Mouse (Mus musculus) neural tube, embryonic 14.5 days (tissue): ENCODE data around the gene Myrf. TPM values are rescaled to one million over a fixed set of nuclear protein-coding genes. Genes with fewer than 3 reads are reported as not detected.

Source experiments
- ATAC-seq: fragments of 200-750 bp; cut with Nextera tagmentation; 2 replicates; pipeline ENCODE4 v1.8.0; 2017; ENCODE audit warnings: low read depth, mild to moderate bottlenecking, moderate TSS enrichment, moderate library complexity
- H3K27ac ChIP-seq: fragments of 300-500 bp; sonication (generic); 2 replicates; pipeline ENCODE4 v1.5.1; 2014; ENCODE audit warnings: low read depth, mild to moderate bottlenecking, control low read depth, low read length, moderate library complexity, mixed read lengths
- H3K27me3 ChIP-seq: fragments of 300-500 bp; sonication (generic); 2 replicates; pipeline ENCODE4 v1.6.1; 2014; ENCODE audit warnings: low read length; ENCODE audit not compliant: control insufficient read depth, insufficient read depth
- H3K36me3 ChIP-seq: fragments of 300-500 bp; sonication (generic); 2 replicates; pipeline ENCODE4 v1.6.1; 2014; ENCODE audit warnings: low read length, mixed read lengths; ENCODE audit not compliant: control insufficient read depth, insufficient read depth
- H3K4me1 ChIP-seq: fragments of 300-500 bp; sonication (generic); 2 replicates; pipeline ENCODE4 v1.6.1; 2014; ENCODE audit warnings: low read length; ENCODE audit not compliant: control insufficient read depth, insufficient read depth
- H3K4me2 ChIP-seq: fragments of 300-500 bp; sonication (generic); 2 replicates; pipeline ENCODE4 v1.6.1; 2014; ENCODE audit warnings: mild to moderate bottlenecking, low read depth, low read length, control low read depth
- H3K4me3 ChIP-seq: fragments of 300-500 bp; sonication (generic); 2 replicates; pipeline ENCODE4 v1.5.1; 2014; ENCODE audit warnings: low read depth, low read length, control low read depth, mixed read lengths
- H3K9ac ChIP-seq: fragments of 300-500 bp; sonication (generic); replicated peaks from 2 replicates; pipeline ENCODE4 v1.6.1; 2014; ENCODE audit warnings: low read depth, mild to moderate bottlenecking, control low read depth, low read length, mixed read lengths
- H3K9me3 ChIP-seq: fragments of 300-500 bp; sonication (generic); 2 replicates; pipeline ENCODE4 v1.6.1; 2016; ENCODE audit warnings: low read length; ENCODE audit not compliant: control insufficient read depth
- WGBS: fragments of 180-500 bp; shearing (Covaris S2); extraction: QIAGEN DNeasy Blood & Tissue Kit; methylation state at CpG from one replicate; pipeline ENCODE4 v1.1.7; 2014; 5-methylcytosine and 5-hydroxymethylcytosine counted together
- polyA plus RNA-seq: library from polyadenylated mRNA; unstranded; fragments of >200 nt; fragmentation: Nextera tagmentation; extraction: Ambion mirVana; gene quantifications from 2 replicates; pipeline ENCODE4 v1.2.1, GENCODE M21; 2014

Myrf gene
- polyA plus RNA-seq, 1 experiment from 2014 or later = 0.76 TPM

GRCm38 (mm10) chr19:10223561-10223960 is 17.0 kb downstream of the Myrf start:
- H3K9ac ChIP-seq = no peak overlapping the region

GRCm38 (mm10) chr19:10222656-10223055 is 17.9 kb downstream of the Myrf start:
- Histone ChIP-seq H3K36me3 (no peaks in the 10 kb centered on the region), H3K27me3 (no peaks in the 10 kb centered on the region), H3K4me1 (no peaks in the 10 kb centered on the region), H3K9ac (no peak overlapping the region), H3K27ac (no peak overlapping the region), H3K9me3 (no peaks in the 10 kb centered on the region), H3K4me3 (no peak overlapping the region), H3K4me2 (no peak overlapping the region)
- 43% methylated on average over 8 of the region's 8 CpGs for WGBS
- no peak for ATAC-seq

More at GRCm38 (mm10) chr19:10223561-10223960, 17.0 kb downstream of the Myrf start:
- no peaks in the 10 kb centered on the region for H3K9me3 ChIP-seq
- WGBS = 82% methylated on average over 4 of the region's 4 CpGs
- H3K4me1 ChIP-seq = no peaks in the 10 kb centered on the region
- H3K4me3 ChIP-seq = no peak overlapping the region
- no peak for ATAC-seq
- no peaks in the 10 kb centered on the region for H3K36me3 ChIP-seq
- no peak overlapping the region for H3K27ac ChIP-seq
- H3K4me2 ChIP-seq = no peak overlapping the region
- no peaks in the 10 kb centered on the region for H3K27me3 ChIP-seq

GRCm38 (mm10) chr19:10221585-10221984 is 19.0 kb downstream of the Myrf start:
- Histone ChIP-seq H3K9me3 (no peaks in the 10 kb centered on the region), H3K4me3 (no peak overlapping the region), H3K27ac (no peak overlapping the region), H3K4me1 (no peaks in the 10 kb centered on the region), H3K9ac (no peak overlapping the region), H3K27me3 (no peaks in the 10 kb centered on the region), H3K36me3 (no peaks in the 10 kb centered on the region), H3K4me2 (no peak overlapping the region)
- WGBS = 64% methylated on average over 4 of the region's 4 CpGs
- no peak for ATAC-seq

- no peaks in the 10 kb centered on the region for H3K36me3 ChIP-seq
- no peak overlapping the region for H3K27ac ChIP-seq
- no peaks in the 10 kb centered on the region for H3K4me1 ChIP-seq
- ATAC-seq = no peak
- H3K9me3 ChIP-seq = no peaks in the 10 kb centered on the region
- no peak overlapping the region for H3K4me2 ChIP-seq
- no peaks in the 10 kb centered on the region for H3K27me3 ChIP-seq
- H3K9ac ChIP-seq = no peak overlapping the region
- WGBS = 80% methylated on average over 6 of the region's 6 CpGs
- H3K4me3 ChIP-seq = no peak overlapping the region
These were observed 21.0 kb downstream of the Myrf start for GRCm38 (mm10) chr19:10219593-10219992.

GRCm38 (mm10) chr19:10219108-10219507 is 21.4 kb downstream of the Myrf start:
- no peaks in the 10 kb centered on the region for H3K27me3 ChIP-seq
- no peak overlapping the region for H3K9ac ChIP-seq
- 39% methylated on average over 3 of the region's 3 CpGs for WGBS
- H3K9me3 ChIP-seq = no peaks in the 10 kb centered on the region
- no peak overlapping the region for H3K27ac ChIP-seq
- no peak overlapping the region for H3K4me3 ChIP-seq
- H3K4me1 ChIP-seq = no peaks in the 10 kb centered on the region
- ATAC-seq = no peak
- no peak overlapping the region for H3K4me2 ChIP-seq
- H3K36me3 ChIP-seq = no peaks in the 10 kb centered on the region

GRCm38 (mm10) chr19:10216101-10216500 is 24.4 kb downstream of the Myrf start:
- no peak for ATAC-seq
- WGBS = 78% methylated on average over 8 of the region's 8 CpGs
- Histone ChIP-seq H3K27me3 (no peaks in the 10 kb centered on the region), H3K9me3 (no peaks in the 10 kb centered on the region), H3K27ac (no peak overlapping the region), H3K4me2 (no peak overlapping the region), H3K9ac (no peak overlapping the region), H3K36me3 (0 out of 2 replicates have a peak, but pooled peaks cover 3% of the 10 kb centered on the region), H3K4me1 (no peaks in the 10 kb centered on the region), H3K4me3 (no peak overlapping the region)

- Histone ChIP-seq H3K36me3 (0 out of 2 replicates have a peak, but pooled peaks cover 14% of the 10 kb centered on the region), H3K27me3 (no peaks in the 10 kb centered on the region), H3K9me3 (no peaks in the 10 kb centered on the region), H3K4me1 (no peaks in the 10 kb centered on the region), H3K4me2 (no peak overlapping the region), H3K4me3 (no peak overlapping the region), H3K9ac (no peak overlapping the region), H3K27ac (no peak overlapping the region)
- no peak for ATAC-seq
- WGBS = 92% methylated on average over 10 of the region's 10 CpGs
These were observed 26.6 kb downstream of the Myrf start for GRCm38 (mm10) chr19:10213796-10214471.

GRCm38 (mm10) chr19:10210885-10211284 is 29.7 kb downstream of the Myrf start:
- H3K36me3 ChIP-seq = peaks cover 20% of the 10 kb centered on the region; the same call in 1 of the 2 replicates
- ATAC-seq = no peak
- H3K27me3 ChIP-seq = no peaks in the 10 kb centered on the region
- H3K4me2 ChIP-seq = no peak overlapping the region
- no peak overlapping the region for H3K9ac ChIP-seq
- no peaks in the 10 kb centered on the region for H3K4me1 ChIP-seq
- no peaks in the 10 kb centered on the region for H3K9me3 ChIP-seq
- no peak overlapping the region for H3K27ac ChIP-seq
- 90% methylated on average over 4 of the region's 4 CpGs for WGBS
- no peak overlapping the region for H3K4me3 ChIP-seq

GRCm38 (mm10) chr19:10208851-10209250 is 31.7 kb downstream of the Myrf start:
- H3K4me1 ChIP-seq = 0 out of 2 replicates have a peak, but pooled peaks cover 7% of the 10 kb centered on the region
- H3K27ac ChIP-seq = no peak overlapping the region
- ATAC-seq = no peak
- 91% methylated on average over 3 of the region's 3 CpGs for WGBS
- H3K9ac ChIP-seq = no peak overlapping the region
- no peaks in the 10 kb centered on the region for H3K9me3 ChIP-seq
- no peak overlapping the region for H3K4me2 ChIP-seq
- no peak overlapping the region for H3K4me3 ChIP-seq
- no peaks in the 10 kb centered on the region for H3K27me3 ChIP-seq
- peaks cover 20% of the 10 kb centered on the region; the same call in 1 of the 2 replicates for H3K36me3 ChIP-seq
